Mouse (Mus musculus) embryo, embryonic 11 days (tissue): ENCODE measurements at regions not wholly inside any gene's neighbourhood (a gene's known extent, or its start where the extent isn't known, plus 50 kb on each side); places are given as distances from the start of the nearest gene placed in this dataset.
A peak's percentile ranks its signal among the peaks of the same experiment; 100 is the strongest.

Source experiments
- DNase-seq: peaks from one replicate; pipeline ENCODE4 v3.0.0-alpha.2; 2015

GRCm38 (mm10) chr5:91692292-91692691 lies 174.9 kb downstream of the Parm1 start:
- peak; percentile 45 for DNase-seq

DNA sequence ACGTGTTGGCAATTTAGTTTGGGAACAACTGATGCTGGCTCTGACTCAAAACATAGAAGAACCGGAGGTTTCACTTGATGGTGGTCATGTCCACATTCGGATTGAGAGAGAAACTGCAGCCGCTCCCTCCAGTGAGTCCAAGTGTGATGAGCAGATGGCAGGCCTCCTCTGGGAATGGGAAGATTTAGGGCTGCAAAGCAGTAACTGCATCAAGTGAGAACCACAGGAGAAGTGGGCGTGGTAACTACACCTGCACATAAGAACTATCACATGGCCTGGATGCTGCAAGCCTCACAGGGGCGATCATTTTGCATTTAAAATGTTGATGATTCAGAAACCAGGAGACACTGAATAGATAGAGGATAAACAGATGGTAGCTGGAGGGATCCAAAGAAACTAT lies 161.3 kb downstream of the Parm1 start:
- DNase-seq = no peak
